Mouse (Mus musculus): ENCODE measurements around the gene Cav3. TPM values are rescaled to one million over a fixed set of nuclear protein-coding genes. Genes with fewer than 3 reads are reported as not detected.

The Cav3 gene
- polyA plus RNA-seq, 1 experiment: not detected

- WGBS: 59% methylated on average over 2 of the region's 2 CpGs
- no peaks in the 10 kb centered on the region for H3K4me1 ChIP-seq (ENCODE audit: control insufficient read depth, insufficient read depth, low read length)
- TF ChIP-seq CTCF (IDR thresholded peaks at IDR 0.05; ENCODE audit: insufficient read depth, low read depth, low read length): no peak
- TF ChIP-seq POLR2A (IDR thresholded peaks at IDR 0.05; ENCODE audit: insufficient read depth, low read depth, low read length): no peak
- H3K27ac ChIP-seq (ENCODE audit: insufficient read depth, low read depth, low read length): no peak overlapping the region
- H3K4me3 ChIP-seq (ENCODE audit: insufficient read depth, low read depth, low read length): no peak overlapping the region
These were observed 41.9 kb downstream of the Cav3 start for GRCm38 (mm10) chr6:112501156-112501555.

- Histone ChIP-seq H3K4me3 (ENCODE audit: insufficient read depth, low read depth, low read length) (no peak overlapping the region), H3K27ac (ENCODE audit: insufficient read depth, low read depth, low read length) (no peak overlapping the region), H3K4me1 (ENCODE audit: control insufficient read depth, insufficient read depth, low read length) (peaks cover 6% of the 10 kb centered on the region)
- no peak for TF ChIP-seq POLR2A (IDR thresholded peaks at IDR 0.05; ENCODE audit: insufficient read depth, low read depth, low read length)
- TF ChIP-seq CTCF (IDR thresholded peaks at IDR 0.05; ENCODE audit: insufficient read depth, low read depth, low read length): no peak
- WGBS: 68% methylated on average over 2 of the region's 2 CpGs
These were observed 48.3 kb downstream of the Cav3 start for GRCm38 (mm10) chr6:112507617-112508016.

- Histone ChIP-seq H3K27ac (ENCODE audit: insufficient read depth, low read depth, low read length) (peak overlapping the region; percentile 48), H3K4me3 (ENCODE audit: insufficient read depth, low read depth, low read length) (no peak overlapping the region), H3K4me1 (ENCODE audit: control insufficient read depth, insufficient read depth, low read length) (peaks cover 6% of the 10 kb centered on the region)
- WGBS: 25% methylated on average over 2 of the region's 2 CpGs
- TF ChIP-seq CTCF (IDR thresholded peaks at IDR 0.05; ENCODE audit: insufficient read depth, low read depth, low read length): no peak
- no peak for TF ChIP-seq POLR2A (IDR thresholded peaks at IDR 0.05; ENCODE audit: insufficient read depth, low read depth, low read length)
These were observed 50.4 kb downstream of the Cav3 start for GRCm38 (mm10) chr6:112509590-112510131.

- WGBS: 23% methylated on average over 4 of the region's 4 CpGs
- peaks cover 6% of the 10 kb centered on the region for H3K4me1 ChIP-seq (ENCODE audit: control insufficient read depth, insufficient read depth, low read length)
- TF ChIP-seq CTCF (IDR thresholded peaks at IDR 0.05; ENCODE audit: insufficient read depth, low read depth, low read length): no peak
- TF ChIP-seq POLR2A (IDR thresholded peaks at IDR 0.05; ENCODE audit: insufficient read depth, low read depth, low read length): no peak
- peak overlapping the region; percentile 48 for H3K27ac ChIP-seq (ENCODE audit: insufficient read depth, low read depth, low read length)
- no peak overlapping the region for H3K4me3 ChIP-seq (ENCODE audit: insufficient read depth, low read depth, low read length)
These were observed 51.0 kb downstream of the Cav3 start for GRCm38 (mm10) chr6:112510346-112510745.

- H3K4me1 ChIP-seq (ENCODE audit: control insufficient read depth, insufficient read depth, low read length): peaks cover 12% of the 10 kb centered on the region
- WGBS: 75% methylated on average over 6 of the region's 6 CpGs
- H3K4me3 ChIP-seq (ENCODE audit: insufficient read depth, low read depth, low read length): no peak overlapping the region
- no peak overlapping the region for H3K27ac ChIP-seq (ENCODE audit: insufficient read depth, low read depth, low read length)
- TF ChIP-seq POLR2A (IDR thresholded peaks at IDR 0.05; ENCODE audit: insufficient read depth, low read depth, low read length) (no peak), CTCF (IDR thresholded peaks at IDR 0.05; ENCODE audit: insufficient read depth, low read depth, low read length) (no peak)
These were observed 55.3 kb downstream of the Cav3 start for GRCm38 (mm10) chr6:112514591-112514990.

GRCm38 (mm10) chr6:112516496-112516895 is 57.2 kb downstream of the Cav3 start:
- Histone ChIP-seq H3K4me1 (ENCODE audit: control insufficient read depth, insufficient read depth, low read length) (peaks cover 9% of the 10 kb centered on the region; the same call in 1 of the 2 replicates), H3K27ac (ENCODE audit: insufficient read depth, low read depth, low read length) (no peak overlapping the region), H3K4me3 (ENCODE audit: insufficient read depth, low read depth, low read length) (no peak overlapping the region)
- TF ChIP-seq POLR2A (IDR thresholded peaks at IDR 0.05; ENCODE audit: insufficient read depth, low read depth, low read length) (no peak), CTCF (IDR thresholded peaks at IDR 0.05; ENCODE audit: insufficient read depth, low read depth, low read length) (no peak)
- WGBS: 30% methylated on average over 1 of the region's 1 CpGs

GRCm38 (mm10) chr6:112517572-112517971 is 58.3 kb downstream of the Cav3 start:
- no peak for TF ChIP-seq POLR2A (IDR thresholded peaks at IDR 0.05; ENCODE audit: insufficient read depth, low read depth, low read length)
- Histone ChIP-seq H3K27ac (ENCODE audit: insufficient read depth, low read depth, low read length) (no peak overlapping the region), H3K4me1 (ENCODE audit: control insufficient read depth, insufficient read depth, low read length) (peaks cover 9% of the 10 kb centered on the region; the same call in 1 of the 2 replicates), H3K4me3 (ENCODE audit: insufficient read depth, low read depth, low read length) (no peak overlapping the region)
- 53% methylated on average over 3 of the region's 3 CpGs for WGBS

- Histone ChIP-seq H3K4me1 (ENCODE audit: control insufficient read depth, insufficient read depth, low read length) (peaks cover 9% of the 10 kb centered on the region; the same call in 1 of the 2 replicates), H3K4me3 (ENCODE audit: insufficient read depth, low read depth, low read length) (no peak overlapping the region), H3K27ac (ENCODE audit: insufficient read depth, low read depth, low read length) (no peak overlapping the region)
- WGBS: 89% methylated on average over 3 of the region's 3 CpGs
- no peak for TF ChIP-seq CTCF (IDR thresholded peaks at IDR 0.05; ENCODE audit: insufficient read depth, low read depth, low read length)
- no peak for TF ChIP-seq POLR2A (IDR thresholded peaks at IDR 0.05; ENCODE audit: insufficient read depth, low read depth, low read length)
These were observed 58.7 kb downstream of the Cav3 start for GRCm38 (mm10) chr6:112517991-112518390.

Other genes with a start within 250 kb of the Cav3 start
- gene Lmcd1, start 185.7 kb upstream of the Cav3 start, polyA plus RNA-seq (2012; ENCODE audit: insufficient read depth, insufficient read length, low replicate concordance, missing spikeins): not detected in 2 replicates
- not detected in 2 replicates for gene Ssu2, start 71.5 kb upstream of the Cav3 start, polyA plus RNA-seq (2012; ENCODE audit: insufficient read depth, insufficient read length, low replicate concordance, missing spikeins)
- gene Oxtr, start 30.4 kb downstream of the Cav3 start, polyA plus RNA-seq (2012; ENCODE audit: insufficient read depth, insufficient read length, low replicate concordance, missing spikeins): not detected in 2 replicates
- not detected in 2 replicates for gene Rad18, start 237.2 kb downstream of the Cav3 start, polyA plus RNA-seq (2012; ENCODE audit: insufficient read depth, insufficient read length, low replicate concordance, missing spikeins)